Mouse (Mus musculus): ENCODE results near the gene Gm11060.

DNA sequence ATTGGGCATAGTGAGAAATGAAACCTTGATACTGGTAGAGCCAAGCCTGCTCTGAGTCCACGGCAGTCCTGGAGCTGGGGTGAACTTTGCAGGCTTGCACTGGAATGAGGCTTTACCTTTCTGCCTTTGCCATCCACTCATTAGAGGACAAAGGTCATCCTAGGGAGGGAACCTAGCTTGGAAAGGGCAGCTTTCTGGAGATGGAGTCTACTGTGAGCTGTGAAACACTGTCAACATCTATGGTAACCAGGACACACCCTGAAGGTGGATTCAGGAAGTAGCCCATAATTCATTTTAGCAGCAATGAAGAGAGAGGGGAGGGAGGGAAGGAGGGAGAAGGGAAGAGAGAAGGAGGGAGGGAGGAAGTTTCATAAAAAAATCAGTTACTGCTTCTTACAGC is 36.3 kb upstream of the Gm11060 start:
- TF ChIP-seq CTCF (IDR thresholded peaks at IDR 0.05): no peak
- no peak for TF ChIP-seq EP300 (IDR thresholded peaks at IDR 0.05)
